Mouse (Mus musculus) retina, adult 2 months (tissue): Measurements from ENCODE around the gene Orai3.
"Not testable (repeated sequence)": the region's sequence is repeated elsewhere in the genome, so short reads cannot be mapped to it uniquely, and the experiment has no call there.

Experiments used
- DNase-seq: peaks from one replicate; pipeline ENCODE4 v3.0.0-alpha.2; 2012; ENCODE audit warnings: low read depth, low spot score

Orai3 gene

DNA sequence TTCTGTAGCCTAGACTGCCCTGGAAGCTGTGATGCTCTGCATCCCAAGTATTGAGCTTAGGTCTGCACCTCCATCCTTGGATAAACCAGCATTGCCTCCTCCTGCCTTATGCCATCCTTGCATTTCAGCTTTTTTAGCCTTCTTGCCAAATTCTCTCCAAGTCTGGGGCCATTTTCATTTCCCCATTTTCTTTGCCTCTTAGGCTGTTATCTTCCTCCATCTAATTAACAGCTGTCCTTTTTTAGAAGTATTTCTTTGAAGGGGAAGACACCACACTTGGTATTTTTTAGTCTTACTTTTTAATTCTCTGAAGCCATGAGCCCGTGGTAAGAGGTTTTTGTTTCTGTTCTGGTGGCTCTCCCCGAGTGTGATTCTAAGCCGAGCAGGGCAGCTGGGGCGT is 6.0 kb upstream of the Orai3 start:
- no peak for DNase-seq

DNA sequence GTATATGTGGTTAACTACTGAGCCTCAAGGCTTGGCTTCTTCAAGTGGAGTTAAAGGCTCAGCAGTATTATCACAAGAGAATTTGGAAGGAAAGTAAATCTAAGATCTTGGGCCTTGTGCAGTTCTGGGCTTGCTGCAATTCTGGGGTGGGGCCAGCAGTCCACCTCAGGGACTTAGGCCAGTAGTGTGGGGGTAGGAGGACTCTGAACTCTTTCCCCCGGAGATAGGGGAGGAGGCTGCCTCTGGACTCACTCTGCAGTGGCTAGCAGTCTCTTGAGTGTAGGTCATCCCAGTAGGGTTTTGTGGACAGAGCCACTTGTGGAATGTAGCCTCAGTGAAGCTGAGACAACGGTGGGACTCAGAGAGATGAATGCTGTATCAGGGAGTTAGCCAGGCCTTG is 3.9 kb upstream of the Orai3 start:
- no peak for DNase-seq

GRCm38 (mm10) chr7:127766851-127767609 is 2.6 kb upstream of the Orai3 start:
- no peak for DNase-seq

- DNase-seq, result no peak
These were observed 1.8 kb upstream of the Orai3 start for GRCm38 (mm10) chr7:127767671-127768345.

- DNase-seq, result no peak
These were observed 1.1 kb upstream of the Orai3 start for GRCm38 (mm10) chr7:127768346-127768996.

- DNase-seq, result no peak
These were observed 520 bp upstream of the Orai3 start for GRCm38 (mm10) chr7:127768997-127769593.

GRCm38 (mm10) chr7:127770039-127770905 is 657 bp downstream of the Orai3 start:
- no peak for DNase-seq

DNA sequence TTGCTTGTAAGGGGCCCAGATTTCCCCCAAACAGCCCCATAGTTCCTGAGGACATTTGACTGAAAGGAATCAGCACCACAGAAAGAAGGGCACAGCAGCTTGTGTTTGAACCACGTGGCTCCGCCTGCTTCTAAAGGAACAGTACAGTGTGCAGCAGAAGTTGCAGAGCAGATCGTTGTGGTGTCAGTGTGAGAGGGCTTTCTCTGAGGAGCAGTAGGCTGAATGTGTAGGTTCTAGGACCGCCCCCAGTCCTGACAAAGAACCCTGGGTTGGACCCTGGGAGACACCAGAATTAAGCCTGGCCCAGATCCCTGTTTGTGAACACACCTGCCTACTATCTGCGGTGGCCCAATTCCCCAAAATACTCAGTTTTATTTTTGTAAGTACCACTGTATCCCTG is 1.6 kb downstream of the Orai3 start:
- DNase-seq, result no peak

DNA sequence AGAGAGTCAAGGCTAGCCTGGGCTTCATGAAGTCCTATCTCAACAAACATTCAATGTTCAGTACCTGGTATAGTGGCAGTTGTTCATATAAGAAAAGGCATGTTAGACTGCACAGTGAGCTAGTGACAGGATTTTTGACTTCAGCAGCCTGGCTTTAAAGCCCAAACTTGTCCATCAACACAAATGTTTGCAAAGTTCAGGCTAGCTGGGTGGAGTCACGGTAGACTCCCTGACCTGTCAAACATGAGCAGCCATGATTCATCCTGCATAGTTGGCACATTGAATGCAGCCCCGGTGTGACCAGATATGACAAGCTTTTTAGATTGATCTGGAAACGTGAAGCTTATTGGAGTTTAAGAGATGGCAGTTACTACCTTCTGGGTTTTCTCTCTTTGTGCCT is 2.5 kb downstream of the Orai3 start:
- no peak for DNase-seq

DNA sequence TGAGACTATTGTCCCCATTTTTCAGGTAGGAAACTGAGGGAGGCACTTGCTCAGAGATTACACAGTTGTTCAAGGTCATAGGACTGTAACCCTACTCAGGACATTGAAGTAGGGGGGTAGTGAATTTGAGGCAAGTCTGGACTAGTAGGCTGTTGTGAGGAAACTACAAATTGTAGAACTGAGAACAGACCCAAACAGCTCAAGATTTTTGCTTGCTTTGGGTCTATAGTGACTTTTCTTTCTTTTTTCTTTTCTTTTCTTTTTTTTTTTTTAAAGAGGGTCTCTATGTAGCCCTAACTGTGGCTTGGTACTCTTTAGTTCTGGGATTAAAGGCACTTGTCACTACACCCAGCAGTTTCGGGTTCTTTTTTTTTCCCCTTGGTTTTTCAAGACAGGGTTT is 2.9 kb downstream of the Orai3 start:
- DNase-seq, result no peak

- DNase-seq, result no peak
These were observed 4.2 kb downstream of the Orai3 start for GRCm38 (mm10) chr7:127773664-127774384.

DNA sequence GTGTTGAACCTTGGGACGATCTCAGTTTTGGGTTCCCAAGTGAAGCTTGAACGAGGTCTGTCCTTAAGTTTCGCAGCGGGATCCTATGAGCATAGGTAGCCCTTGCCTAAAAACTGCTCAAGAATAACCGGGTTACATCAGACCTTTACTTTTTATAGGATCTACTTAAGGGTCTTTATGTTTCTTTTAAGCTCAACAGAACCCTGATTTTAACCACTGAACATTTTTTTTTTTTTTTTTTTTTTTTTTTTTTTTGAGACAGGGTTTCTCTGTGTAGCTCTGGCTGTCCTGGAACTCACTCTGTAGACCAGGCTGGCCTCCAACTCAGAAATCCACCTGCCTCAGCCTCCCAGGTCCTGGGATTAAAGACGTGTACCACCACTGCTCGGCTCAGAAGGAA is 6.2 kb downstream of the Orai3 start:
- DNase-seq, result not testable (repeated sequence)

GRCm38 (mm10) chr7:127776426-127776825 is 6.8 kb downstream of the Orai3 start, which contains the start of gene Setd1a:
Gene Setd1a (plus strand): TSS chr7:127776670.
- DNase-seq, result peak; percentile 78

GRCm38 (mm10) chr7:127776878-127777473 is 7.4 kb downstream of the Orai3 start:
- DNase-seq, result peak; percentile 96

- DNase-seq, result no peak
These were observed 8.1 kb downstream of the Orai3 start for GRCm38 (mm10) chr7:127777474-127778266.

GRCm38 (mm10) chr7:127778350-127778749 is 8.7 kb downstream of the Orai3 start:
- DNase-seq, result no peak

DNA sequence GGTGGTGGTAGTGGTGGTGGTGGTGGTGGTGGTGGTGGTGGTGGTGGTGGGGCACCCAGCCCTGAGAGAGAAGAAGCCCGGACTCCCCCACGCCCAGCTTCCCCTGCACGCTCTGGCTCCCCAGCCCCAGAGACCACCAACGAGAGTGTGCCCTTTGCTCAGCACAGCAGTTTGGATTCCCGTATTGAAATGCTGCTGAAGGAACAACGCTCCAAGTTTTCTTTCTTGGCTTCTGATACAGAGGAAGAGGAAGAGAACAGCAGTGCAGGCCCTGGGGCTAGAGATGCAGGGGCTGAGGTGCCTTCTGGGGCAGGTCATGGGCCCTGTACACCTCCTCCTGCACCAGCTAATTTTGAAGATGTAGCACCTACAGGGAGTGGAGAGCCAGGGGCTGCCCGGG is 15.7 kb downstream of the Orai3 start, which contains the start of gene Gm49388:
Gm49388 (plus strand) TSS at position 301 of the 400 bp plus-strand sequence.
- DNase-seq, result no peak

DNA sequence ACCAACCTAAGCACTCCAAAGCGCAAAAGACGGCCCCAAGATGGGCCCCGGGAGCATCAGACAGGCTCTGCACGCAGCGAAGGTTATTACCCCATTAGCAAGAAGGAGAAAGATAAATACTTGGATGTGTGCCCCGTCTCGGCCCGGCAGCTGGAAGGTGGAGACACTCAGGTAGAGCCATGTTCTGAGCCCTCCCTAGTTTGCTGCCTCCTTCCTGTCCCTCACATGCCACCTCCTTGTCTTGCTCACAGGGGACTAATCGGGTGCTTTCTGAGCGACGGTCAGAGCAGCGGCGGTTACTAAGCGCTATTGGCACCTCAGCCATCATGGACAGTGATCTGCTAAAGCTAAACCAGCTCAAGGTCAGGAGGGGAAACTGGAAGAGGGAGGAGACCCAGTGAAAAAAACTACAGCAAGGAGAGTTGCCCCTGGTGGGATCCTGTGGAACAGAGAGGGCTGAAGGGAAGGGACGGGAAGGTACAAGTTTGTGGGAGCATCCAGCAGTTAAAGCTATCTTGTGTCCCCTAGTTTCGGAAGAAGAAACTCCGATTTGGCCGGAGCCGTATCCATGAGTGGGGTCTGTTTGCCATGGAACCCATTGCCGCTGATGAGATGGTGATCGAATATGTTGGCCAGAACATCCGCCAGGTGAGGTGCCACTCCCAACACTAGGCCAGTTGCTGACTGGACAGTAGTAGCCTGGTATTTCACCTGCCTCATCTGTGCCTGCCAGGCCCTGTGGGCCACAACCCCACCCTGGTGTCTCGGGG is 27.6 kb downstream of the Orai3 start:
- DNase-seq, result no peak
